Mouse (Mus musculus) brown adipose tissue, adult 24 weeks (tissue): ENCODE results near the gene Cacna2d3. TPM values are rescaled to one million over a fixed set of nuclear protein-coding genes. Genes with fewer than 3 reads are reported as not detected.

Experiments
- H3K27ac ChIP-seq: fragments of 200-500 bp; replicated peaks from 2 replicates; pipeline ENCODE4 v1.5.1; 2012; ENCODE audit warnings: low read depth, mild to moderate bottlenecking, low read length
- H3K4me1 ChIP-seq: fragments of 200-500 bp; 2 replicates; pipeline ENCODE4 v1.6.1; 2012; ENCODE audit warnings: low read length, mixed read lengths; ENCODE audit not compliant: control insufficient read depth, insufficient read depth, insufficient read length
- H3K4me3 ChIP-seq: fragments of 200-500 bp; 2 replicates; pipeline ENCODE4 v1.5.1; 2012; ENCODE audit warnings: low read depth, mild to moderate bottlenecking, low read length, moderate library complexity; ENCODE audit not compliant: insufficient read depth
- polyA plus RNA-seq: library from polyadenylated mRNA; stranded (reverse); fragments of >200 nt; gene quantifications from 2 replicates; pipeline ENCODE4 v1.2.4, GENCODE M21; 2012; ENCODE audit not compliant: missing spikeins, insufficient read depth, insufficient read length

Cacna2d3 gene
- polyA plus RNA-seq, 1 experiment, result not detected

DNA sequence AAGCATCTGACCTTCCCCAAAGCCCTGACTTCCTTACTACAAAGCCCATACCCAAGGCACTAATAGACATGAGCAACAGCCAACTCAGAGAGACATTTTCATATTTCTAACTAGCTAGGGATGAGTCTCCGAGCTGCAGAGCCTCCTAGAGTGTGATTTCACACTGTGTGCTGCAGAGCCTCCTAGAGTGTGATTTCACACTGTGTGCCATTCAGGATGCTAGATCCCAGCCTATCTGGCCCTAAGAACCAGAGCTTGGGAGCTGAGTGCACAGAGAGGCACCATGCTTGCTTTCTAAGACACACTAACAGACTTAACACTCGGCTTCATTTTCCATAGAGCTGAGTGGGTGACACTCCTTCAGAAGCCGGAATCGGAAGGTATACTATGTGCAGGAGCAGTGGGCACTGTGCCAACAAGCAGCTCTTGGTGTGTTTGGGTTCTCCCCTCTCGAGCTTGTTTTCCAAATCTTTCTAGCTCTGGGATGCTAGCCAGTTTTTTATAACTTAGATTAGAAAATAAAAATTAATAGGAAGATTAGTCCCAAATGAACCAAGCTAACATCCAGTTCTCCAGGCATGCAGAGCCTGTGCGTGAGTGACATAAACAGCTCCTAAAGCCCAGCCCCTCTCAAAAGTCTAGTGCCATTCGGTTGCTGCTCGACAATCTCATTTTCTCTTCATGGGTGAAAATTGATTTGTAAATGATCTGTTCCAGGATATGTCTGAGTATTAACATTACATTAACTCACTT, 316.4 kb downstream of the Cacna2d3 start:
- Histone ChIP-seq H3K27ac (no peak overlapping the region), H3K4me3 (no peak overlapping the region), H3K4me1 (no peaks in the 10 kb centered on the region)

DNA sequence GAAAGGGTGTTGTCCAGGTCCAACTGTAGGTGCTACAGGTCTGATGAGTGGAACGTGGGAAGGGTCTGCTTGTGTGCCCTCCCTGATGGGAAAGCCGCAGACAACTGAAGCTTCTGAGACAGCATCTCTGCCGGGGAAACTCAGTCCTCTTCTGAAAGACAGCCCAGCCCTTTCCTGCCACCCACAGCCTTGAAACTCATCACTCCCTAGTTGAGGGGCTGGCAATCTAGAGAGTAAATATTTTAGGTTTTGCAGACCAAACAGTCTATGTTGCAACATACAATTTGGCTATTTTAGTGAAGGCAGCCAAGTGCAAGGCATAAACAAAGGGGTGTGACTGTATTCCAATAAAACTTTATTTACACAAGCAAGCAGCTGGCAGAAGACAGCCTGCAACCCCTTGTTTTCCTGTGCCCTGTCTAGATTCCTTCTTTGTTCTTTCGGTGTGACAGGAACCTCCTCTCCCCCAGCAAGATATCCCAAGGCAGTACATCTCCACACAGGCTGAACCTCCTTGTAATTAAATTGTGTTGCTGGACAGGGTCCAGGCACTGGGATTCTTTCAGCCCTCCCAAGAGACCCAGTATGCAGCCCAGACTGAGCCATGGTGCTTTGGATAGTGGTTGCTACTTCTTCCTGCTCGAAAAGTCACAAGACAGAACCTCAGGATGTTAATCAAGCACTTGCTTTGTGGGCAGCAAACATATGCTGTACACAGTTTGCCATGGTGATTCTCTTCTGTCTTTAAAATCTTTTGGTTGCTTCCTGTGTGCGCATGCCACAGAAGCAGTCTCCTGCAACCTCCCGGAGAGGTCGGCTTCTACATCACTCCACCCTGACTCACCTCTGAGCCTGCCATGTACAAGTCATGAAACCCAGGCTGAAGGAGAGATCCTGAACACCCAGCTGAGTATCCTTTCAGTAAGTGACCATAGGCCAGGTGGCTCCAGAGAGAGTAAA, 317.5 kb downstream of the Cacna2d3 start:
- no peaks in the 10 kb centered on the region for H3K4me1 ChIP-seq
- H3K27ac ChIP-seq, result no peak overlapping the region
- no peak overlapping the region for H3K4me3 ChIP-seq

DNA sequence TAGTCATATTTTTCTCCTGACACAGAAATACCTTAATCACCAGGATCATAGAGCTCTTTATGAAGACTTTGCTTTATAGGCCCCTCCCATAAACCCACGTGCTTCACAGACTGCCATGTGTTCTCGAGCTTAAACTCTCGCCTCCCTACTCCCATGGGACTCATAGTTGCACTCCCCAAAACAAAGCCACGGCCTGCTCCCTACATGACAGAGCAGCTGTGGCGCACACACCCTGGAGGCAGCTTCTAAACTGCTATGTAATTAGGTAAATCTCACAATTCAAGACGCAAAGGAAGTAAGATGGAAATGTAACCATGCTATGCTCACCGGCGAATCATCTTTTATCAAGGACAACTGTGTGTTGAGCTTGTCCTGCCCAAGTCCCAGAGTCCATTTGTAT, 319.2 kb downstream of the Cacna2d3 start:
- Histone ChIP-seq H3K4me1 (no peaks in the 10 kb centered on the region), H3K27ac (no peak overlapping the region), H3K4me3 (no peak overlapping the region)

DNA sequence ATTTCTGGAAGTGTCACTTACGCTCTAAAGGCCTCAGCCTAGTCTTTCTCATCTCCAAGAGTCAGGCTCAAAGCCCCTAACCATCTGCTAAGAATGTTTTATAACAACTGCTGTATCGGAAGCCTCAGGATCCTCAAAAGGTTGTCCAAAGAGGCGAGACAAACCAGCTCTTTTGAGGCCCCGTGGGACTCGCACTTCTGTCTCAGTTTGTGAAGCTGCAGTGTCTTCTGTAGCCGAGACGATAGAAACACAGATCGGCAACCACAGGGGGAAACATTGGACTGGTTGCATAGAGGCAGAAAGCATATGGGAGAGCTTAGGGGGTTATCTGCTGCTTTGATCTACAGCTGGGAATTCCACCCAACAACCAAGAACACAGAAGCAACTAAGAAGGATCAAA, 327.9 kb downstream of the Cacna2d3 start:
- H3K4me1 ChIP-seq, result no peaks in the 10 kb centered on the region

DNA sequence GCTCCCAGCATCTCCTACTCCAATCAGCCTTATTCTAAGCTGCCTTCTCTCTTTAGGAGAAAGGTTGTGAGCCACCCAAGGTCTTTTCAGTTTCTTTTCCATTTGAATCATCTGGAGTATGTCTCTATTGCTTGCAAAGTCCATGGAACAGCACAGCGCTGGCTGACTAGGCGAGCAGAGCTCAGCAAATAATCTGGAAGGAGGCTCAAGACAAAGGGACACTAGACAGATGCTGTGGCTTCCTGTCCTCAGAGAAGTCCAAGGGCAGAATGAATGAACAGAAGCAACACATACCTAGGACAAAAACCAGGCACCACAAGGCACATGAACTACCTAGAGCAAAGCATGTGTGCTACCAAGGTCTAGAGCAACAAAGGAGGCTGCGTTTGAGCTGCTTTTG, 328.8 kb downstream of the Cacna2d3 start:
- no peak overlapping the region for H3K27ac ChIP-seq
- no peaks in the 10 kb centered on the region for H3K4me1 ChIP-seq

More for the DNA sequence above, 327.9 kb downstream of the Cacna2d3 start:
- no peak overlapping the region for H3K4me3 ChIP-seq
- H3K27ac ChIP-seq, result no peak overlapping the region

DNA sequence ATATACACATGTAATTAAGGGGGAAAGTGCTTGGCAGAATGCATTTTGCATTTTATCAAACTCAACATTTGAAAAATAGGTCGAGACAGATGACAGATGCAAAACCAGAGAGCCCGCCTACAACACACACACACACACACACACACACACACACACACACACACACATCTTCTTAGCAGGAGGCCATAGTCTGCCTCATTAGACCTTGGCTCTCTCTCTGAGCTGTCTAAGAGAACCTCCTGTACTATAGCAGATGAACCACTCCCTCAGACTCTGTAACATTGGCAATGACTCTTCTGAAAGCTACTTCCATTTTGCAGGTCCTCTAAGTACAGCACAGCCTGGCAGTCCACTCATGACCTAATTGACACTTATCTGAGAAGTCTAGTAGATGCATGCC, 330.2 kb downstream of the Cacna2d3 start:
- H3K27ac ChIP-seq, result no peak overlapping the region
- H3K4me3 ChIP-seq, result no peak overlapping the region
- H3K4me1 ChIP-seq, result no peaks in the 10 kb centered on the region

More for the DNA sequence above, 328.8 kb downstream of the Cacna2d3 start:
- H3K4me3 ChIP-seq, result no peak overlapping the region

DNA sequence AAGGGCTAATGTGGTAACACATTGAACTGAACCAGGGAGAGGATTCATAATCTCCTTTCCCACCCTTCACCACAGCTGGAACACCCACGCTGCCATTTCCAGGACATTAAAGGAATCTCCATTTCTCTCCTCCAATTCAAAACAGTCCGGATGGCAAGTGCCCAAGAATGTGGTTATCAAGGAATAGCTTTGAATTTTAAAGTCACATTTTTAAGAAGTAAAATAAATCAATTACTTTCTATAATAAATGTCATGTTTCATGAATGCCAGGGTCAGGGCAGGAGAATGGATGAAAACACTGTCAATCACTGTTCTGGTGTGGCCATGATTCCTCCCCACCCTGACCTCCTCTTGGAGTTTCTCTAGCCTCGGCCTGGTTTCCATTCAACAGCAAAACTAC, 333.9 kb downstream of the Cacna2d3 start:
- no peak overlapping the region for H3K27ac ChIP-seq
- no peaks in the 10 kb centered on the region for H3K4me1 ChIP-seq
- no peak overlapping the region for H3K4me3 ChIP-seq

DNA sequence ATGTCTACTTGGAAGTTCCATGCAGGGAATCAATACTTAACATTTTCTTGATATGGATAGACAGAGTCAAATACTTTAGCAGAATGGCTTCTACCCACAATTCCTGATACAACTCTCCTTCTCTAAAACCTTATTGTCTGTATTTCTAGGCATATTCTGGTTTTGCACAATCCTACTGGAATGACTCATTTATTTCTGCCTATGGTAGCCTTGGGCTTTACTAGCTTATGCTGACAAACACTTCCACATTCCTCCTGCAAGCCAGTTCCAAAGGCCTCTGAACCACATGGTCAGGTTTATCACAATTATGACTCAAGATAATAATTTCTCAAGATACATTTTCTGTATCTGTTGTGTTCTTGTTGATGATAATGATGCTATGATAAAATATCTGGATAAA, 336.2 kb downstream of the Cacna2d3 start:
- Histone ChIP-seq H3K4me1 (no peaks in the 10 kb centered on the region), H3K4me3 (no peak overlapping the region), H3K27ac (no peak overlapping the region)

DNA sequence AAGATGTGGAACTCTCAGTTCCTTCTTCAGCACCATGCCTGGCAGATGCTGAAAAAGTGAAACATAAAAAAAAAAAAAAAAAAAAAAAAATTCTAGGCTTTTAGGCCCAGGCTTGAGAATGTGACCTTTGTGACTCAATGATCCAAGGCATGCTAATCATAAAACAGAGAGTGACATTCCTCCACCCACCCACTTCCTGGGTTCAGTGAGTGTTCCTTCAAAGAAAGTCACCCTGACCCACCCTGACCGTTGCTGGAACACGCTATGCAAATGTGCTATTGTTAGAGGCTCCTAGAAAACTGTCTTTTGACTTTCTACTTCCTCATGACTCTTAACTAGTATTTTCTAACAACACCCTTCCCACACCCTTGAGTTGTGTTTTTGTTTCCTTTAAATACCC, 338.9 kb downstream of the Cacna2d3 start:
- Histone ChIP-seq H3K27ac (no peak overlapping the region), H3K4me3 (no peak overlapping the region), H3K4me1 (no peaks in the 10 kb centered on the region)

DNA sequence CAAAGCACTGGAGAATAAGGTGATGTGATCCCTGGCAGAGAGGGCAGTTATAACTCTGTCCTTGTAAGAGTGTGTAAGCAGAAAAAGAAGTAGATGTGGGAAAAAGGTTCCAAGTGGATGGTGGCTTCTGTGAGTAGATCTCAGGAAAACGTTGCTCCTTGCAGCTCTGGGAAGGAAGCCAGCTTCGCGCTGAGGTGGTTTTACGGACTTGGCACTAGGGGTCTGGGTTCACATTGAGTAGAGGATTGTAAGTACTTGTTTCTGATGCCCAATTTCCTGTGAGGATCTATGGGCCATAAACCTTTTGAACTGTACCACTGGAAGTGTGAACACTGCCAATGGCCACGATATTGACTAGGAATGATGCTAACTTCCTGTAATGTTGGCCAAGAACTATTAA, 354.8 kb downstream of the Cacna2d3 start:
- Histone ChIP-seq H3K4me1 (no peaks in the 10 kb centered on the region), H3K4me3 (no peak overlapping the region)

DNA sequence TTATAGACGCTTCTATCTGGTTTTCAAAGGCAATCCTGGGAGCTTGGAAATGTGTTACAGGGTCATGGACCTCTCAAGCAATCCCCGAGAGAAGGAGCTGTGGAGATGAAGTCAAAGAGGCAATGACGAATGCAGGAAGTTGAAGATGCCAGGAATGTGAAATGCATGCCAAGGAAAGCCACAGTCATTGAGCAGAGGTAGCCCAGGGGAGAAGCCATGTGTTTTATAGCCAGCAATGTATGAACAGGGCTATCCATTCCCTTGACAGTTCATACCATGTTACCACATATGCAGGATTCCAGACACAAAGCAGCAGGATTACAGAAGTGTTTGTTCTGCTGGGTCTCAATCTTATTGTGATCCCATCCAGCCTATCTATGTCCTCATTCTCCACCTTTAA, 359.2 kb downstream of the Cacna2d3 start:
- Histone ChIP-seq H3K4me1 (no peaks in the 10 kb centered on the region), H3K4me3 (no peak overlapping the region), H3K27ac (no peak overlapping the region)

More for the DNA sequence above, 354.8 kb downstream of the Cacna2d3 start:
- H3K27ac ChIP-seq, result no peak overlapping the region

DNA sequence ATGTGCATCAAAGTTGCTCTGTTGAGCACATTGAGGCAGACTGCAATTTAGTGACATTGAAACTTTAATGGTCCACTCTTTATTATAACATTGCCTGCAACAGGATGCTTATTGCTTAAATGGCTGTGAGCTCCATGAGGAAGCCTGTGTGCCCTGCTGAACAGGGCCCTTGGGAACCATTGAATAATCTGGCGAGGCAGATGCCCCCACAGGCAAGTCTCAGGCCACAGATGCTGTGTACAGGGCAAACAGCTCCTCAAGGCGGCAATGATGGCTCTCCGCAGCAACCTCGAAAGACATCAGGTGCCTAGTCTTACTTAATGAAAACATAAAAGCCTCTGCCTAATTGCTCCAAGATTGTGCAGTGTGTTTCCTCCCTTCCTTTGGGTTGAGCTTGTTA, 371.0 kb downstream of the Cacna2d3 start:
- no peak overlapping the region for H3K27ac ChIP-seq
- H3K4me3 ChIP-seq, result no peak overlapping the region
- H3K4me1 ChIP-seq, result no peaks in the 10 kb centered on the region

DNA sequence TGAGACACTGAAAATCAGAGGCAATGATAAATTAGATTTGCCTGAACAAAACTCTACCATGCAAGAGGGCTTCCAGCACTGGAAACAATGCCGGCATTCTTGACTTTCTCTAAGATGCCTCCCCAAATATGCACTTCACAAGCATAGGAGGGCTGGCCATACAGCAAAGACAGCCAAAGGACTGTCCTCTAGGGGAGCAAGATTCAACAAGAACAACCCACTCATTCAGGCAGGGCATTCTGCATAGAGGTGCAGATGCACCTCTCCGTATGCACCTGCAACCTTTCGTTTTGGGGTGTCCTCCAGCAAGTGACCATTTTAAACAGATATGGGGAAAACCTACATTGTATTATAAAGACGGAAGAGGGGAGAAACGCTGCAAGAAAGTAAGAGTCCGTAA, 380.1 kb downstream of the Cacna2d3 start:
- Histone ChIP-seq H3K27ac (no peak overlapping the region), H3K4me3 (no peak overlapping the region), H3K4me1 (no peaks in the 10 kb centered on the region)

DNA sequence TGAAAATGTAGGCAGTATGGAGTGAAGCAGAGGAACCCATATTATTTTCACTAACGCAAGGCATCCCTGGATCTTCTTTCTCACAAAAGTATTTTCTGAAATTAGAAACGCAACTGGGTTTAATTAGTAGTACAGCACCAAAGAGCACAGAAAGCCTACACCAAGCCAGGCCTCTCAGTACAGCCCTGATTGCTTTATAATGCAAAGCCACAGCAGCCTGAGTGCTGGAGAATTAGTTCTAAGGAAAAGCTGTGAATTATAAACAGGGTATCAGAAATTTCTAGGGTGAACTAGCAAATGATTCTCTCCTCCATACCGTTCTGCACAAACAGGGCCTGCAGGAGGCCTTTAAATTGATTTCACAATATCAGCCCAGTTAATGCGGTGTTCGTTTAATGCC, 380.9 kb downstream of the Cacna2d3 start:
- no peak overlapping the region for H3K4me3 ChIP-seq
- no peak overlapping the region for H3K27ac ChIP-seq
- H3K4me1 ChIP-seq, result no peaks in the 10 kb centered on the region

DNA sequence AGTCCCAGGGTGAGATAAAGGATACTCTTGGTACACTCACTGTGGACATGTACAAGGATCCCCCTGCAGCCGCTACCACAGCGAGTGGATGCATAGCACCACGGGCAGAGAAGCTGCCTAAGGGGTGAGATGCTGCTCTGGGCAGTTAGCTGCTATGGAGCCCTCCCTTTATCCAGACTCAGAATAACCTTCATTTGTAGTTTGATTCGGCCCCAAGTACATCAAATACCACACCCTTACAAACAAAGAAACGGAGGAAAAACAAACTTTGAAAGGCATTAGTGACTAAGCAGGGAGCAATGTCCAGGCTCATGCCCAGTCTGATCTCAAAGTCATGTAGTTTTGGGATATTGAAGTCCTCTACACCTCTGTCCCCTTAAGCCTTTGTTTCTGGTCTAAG, 386.8 kb downstream of the Cacna2d3 start:
- Histone ChIP-seq H3K4me3 (no peak overlapping the region), H3K4me1 (no peaks in the 10 kb centered on the region), H3K27ac (no peak overlapping the region)
